Mouse (Mus musculus) heart, postnatal 0 days (tissue): ENCODE data around the gene Ripk3.

ENCODE experiments used
- CTCF ChIP-seq: IDR thresholded peaks from 2 replicates; pipeline ENCODE4 v1.5.1; 2016; ENCODE audit warnings: antibody characterized with exemption, control low read depth, low read depth
- EP300 ChIP-seq: IDR thresholded peaks from 2 replicates; pipeline ENCODE4 v1.6.1; 2016; ENCODE audit warnings: antibody characterized with exemption, low read depth

DNA sequence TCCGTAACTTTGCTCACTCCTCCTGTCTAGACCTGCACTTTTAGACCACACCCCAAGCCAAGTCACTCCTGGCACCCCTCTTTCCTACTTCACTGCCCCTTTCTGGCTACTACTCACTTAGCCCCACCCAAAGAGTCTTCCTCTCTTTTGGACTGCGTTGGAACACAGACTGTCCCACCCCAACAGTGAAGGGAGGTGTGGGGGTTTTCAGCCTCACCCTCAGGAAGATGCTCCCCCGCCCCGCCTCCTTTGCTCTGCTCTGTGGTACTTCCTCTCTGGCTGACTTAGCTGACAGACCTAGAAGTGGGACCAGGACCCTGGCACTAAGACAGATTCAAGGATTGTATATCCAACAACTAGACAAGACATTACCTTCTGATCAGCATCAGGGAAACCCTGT lies 23.0 kb downstream of the Ripk3 start, which contains the start of gene Ltb4r1:
- no peak for TF ChIP-seq CTCF
- TF ChIP-seq EP300: no peak
